Mouse (Mus musculus) T-cell, adult 2 months (primary cell): ENCODE data around the gene Aldh8a1.
A peak's percentile ranks its signal among the peaks of the same experiment; 100 is the strongest.

ENCODE experiments used
- DNase-seq: peaks from one replicate; pipeline ENCODE4 v3.0.0; 2022; ENCODE audit warnings: low spot score

The Aldh8a1 gene

DNA sequence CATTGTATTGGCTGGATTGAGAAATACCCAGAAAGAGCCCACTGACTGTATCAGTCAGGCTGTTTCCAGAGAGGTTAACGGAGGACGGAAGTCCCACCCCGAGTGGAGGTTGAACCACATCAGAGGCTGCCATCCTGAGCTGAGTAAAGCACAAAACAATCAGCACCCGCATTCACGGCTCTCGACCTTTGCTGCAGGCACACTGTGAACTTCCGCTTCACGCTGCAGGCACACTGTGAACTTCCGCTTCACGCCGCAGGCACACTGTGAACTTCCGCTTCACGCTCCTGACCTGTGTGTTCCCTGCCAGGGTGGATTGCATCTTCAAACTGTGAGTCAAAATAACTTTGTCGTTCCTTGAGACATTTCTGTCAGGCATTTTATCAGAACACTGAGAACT is 42.1 kb downstream of the Aldh8a1 start:
- peak; percentile 85 for DNase-seq

DNA sequence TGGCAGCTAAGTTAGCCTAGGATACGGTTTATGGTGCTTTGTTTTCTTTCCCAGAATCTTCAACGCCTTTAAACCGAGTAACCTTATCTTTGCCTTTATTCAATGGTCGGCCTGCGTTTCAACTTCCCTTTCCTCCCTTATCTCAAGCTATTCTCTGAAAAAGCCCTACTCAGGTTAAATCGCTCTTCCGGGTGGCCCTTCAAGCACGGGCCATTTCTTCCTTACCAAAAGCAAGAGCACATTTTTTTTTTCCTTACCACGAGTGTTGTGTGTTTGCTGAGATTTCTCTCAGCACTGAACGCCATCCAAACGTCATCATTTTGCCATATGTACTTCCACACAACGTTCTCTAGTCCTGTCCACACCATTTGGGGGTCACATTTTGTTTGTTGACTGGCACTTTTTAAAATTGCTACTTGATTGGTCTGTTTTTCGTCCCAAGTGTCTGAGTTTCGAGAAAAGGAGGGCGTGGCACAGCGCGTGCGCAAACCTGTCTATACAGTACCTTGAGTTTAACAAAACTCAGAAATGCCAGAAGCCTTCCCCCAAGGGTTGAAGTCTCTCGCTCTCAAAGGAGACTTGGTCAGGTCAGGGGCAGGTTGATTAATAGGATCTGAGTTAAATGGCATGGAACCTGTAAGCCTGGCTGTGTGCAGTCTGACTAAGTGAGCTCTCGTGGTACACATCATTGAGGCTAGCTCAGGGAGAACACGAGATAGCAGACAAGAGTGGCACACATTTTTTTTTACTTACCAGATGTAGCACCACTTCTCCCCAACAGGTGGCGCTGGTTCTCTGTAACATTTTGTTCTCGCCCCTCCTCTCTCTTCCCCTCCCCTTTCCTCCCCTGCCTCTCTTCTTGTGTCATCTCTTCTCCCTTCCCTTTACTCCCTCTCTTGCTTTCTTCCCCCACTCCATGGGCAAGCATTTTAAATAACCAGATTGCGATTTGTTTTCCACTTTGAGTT is 43.6 kb downstream of the Aldh8a1 start:
- DNase-seq = peak; percentile 49

DNA sequence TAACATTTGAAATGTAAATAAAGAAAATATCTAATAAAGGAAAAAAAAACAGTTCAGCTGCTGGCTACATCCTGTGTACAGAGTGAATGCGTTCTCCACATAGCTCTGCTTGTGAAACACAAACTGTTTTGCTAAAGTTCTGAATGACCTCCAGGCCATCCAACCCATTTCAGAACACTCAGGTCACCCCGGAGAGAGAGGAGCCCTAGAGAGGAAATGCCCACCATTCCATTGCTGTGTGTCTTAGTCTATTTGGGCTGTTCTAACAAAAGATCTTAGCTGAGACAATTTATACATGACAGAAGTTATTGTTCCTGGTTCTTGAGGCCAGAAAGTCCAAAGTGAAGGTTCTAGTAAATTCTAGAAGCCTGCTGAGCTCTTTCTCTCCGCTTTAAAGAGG is 49.4 kb downstream of the Aldh8a1 start:
- no peak for DNase-seq

DNA sequence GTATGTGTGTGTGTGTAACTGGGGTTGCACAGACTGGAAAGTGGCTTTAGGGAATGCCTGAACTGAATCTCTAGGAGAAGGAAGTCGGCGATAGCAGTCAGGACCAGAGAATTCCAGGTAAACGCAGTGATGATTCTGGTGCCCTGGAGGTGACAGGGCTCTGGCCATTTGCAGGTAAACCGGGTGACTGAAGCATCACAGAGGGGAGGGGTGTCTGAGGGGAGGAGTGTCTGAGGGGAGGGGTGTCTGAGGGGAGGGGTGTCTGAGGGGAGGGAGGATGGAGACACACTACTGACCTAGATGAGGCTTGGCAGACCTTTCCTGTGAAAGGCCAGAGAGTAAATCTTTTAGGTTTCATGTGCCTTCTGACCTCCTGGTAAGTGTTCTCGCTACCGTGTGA is 50.9 kb downstream of the Aldh8a1 start:
- DNase-seq = no peak

DNA sequence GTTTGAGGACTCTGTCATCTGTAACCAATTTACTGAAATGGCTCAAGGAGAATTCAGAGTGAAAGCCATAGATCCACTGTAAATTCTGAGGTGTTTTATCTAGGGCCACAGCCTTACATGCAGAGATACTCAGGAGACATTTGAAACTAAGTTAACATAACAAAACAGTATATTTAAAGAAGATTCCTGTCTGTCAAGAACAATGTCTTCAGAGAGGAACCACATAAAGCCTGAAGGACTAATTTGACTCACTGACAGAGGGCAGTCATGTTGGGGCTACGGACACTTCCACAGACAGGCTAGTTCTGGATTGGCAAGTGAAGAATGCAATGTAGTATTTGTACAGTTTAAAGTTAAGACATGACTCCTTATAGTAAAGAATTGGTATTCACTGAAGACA is 62.2 kb downstream of the Aldh8a1 start:
- no peak for DNase-seq

DNA sequence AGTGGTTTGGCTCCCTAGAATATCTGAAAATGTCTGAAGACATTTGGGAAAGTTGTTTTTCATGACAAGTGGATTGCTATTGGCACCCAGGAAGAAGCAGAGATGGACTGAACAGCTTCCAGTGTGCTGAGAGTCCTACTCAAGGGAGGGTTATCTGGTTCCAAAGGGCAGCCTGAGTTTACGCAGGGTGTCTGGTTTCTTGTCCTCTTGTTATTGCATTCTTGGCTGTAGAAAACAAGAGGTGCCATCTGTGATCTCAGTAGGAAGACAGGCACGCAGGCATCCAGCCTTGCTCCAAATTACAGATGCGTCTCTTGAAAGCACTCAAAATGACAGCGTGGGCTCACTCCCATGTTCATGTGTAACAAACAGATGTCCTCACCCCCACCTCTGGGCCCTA is 63.9 kb downstream of the Aldh8a1 start:
- DNase-seq = no peak

GRCm38 (mm10) chr10:21441690-21442089 is 64.6 kb downstream of the Aldh8a1 start:
- no peak for DNase-seq

- DNase-seq = no peak
These were observed 66.7 kb downstream of the Aldh8a1 start for GRCm38 (mm10) chr10:21443646-21444324.

DNA sequence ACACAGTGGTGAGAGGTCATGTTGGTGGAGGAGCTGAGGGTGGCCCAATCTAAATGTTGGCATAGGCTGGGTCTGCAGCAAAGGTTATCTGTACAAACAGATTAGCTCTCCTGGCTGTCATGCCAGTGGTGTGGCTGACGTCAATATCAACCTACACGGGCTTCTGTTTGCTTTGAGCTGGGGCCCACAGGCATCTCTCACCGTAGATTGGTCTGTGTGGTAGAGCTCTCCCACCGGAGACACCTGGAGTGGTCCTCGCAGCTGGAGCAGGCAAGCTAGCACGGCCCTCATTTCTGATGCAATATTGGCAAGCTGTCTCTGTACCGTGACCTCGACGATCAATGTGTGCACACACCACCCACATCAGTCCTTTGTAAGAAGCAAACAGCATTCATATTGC is 67.3 kb downstream of the Aldh8a1 start:
- no peak for DNase-seq
